Mouse (Mus musculus) testis, adult 2 months (tissue): ENCODE measurements around the gene 9330159F19Rik.

Source experiments
- CTCF ChIP-seq: fragments of 200-500 bp; IDR thresholded peaks from 2 replicates; pipeline ENCODE4 v1.5.1; 2012; ENCODE audit warnings: low read depth, mild to moderate bottlenecking, inconsistent platforms, low read length, moderate library complexity; ENCODE audit not compliant: control insufficient read depth, insufficient read depth, insufficient replicate concordance
- POLR2A ChIP-seq: fragments of 200-500 bp; IDR thresholded peaks from 2 replicates; pipeline ENCODE4 v1.6.1; 2012; ENCODE audit warnings: low read depth, mild to moderate bottlenecking, inconsistent platforms, low read length, moderate library complexity; ENCODE audit not compliant: control insufficient read depth

GRCm38 (mm10) chr10:29231208-29231607, 19.8 kb downstream of the 9330159F19Rik start:
- TF ChIP-seq CTCF = no peak
- TF ChIP-seq POLR2A = no peak
